Comparison of ENCODE assay signal across 18 mouse cellular contexts in genomic region chr9:71628921-71629320, GRCm38 (mm10). TPM values are rescaled to one million over a fixed set of nuclear protein-coding genes. Genes with fewer than 3 reads are reported as not detected.
"Had no signal": no experiment of that assay in that cellular context is flagged by ENCODE, and none has a peak within 500 bp of the region (broad histone marks: within the 10 kb centered on the region; RNA-seq: fewer than 3 reads in every experiment).

No protein-coding gene starts in this region.

- H3K4me2 ChIP-seq: lung, embryonic 14.5 days; midbrain, embryonic 12.5 days; neural tube, embryonic 13.5 days; neural tube, embryonic 15.5 days had no signal

- ATAC-seq: midbrain, embryonic 16.5 days had no signal

- H3K27ac ChIP-seq: midbrain, embryonic 10.5 days; midbrain, embryonic 12.5 days; neural tube, embryonic 13.5 days; neural tube, embryonic 15.5 days had no signal

- H3K27me3 ChIP-seq: midbrain, embryonic 12.5 days; neural tube, embryonic 13.5 days; neural tube, embryonic 15.5 days had no signal

- H3K36me3 ChIP-seq: midbrain, embryonic 10.5 days; midbrain, embryonic 12.5 days; neural tube, embryonic 13.5 days; neural tube, embryonic 15.5 days had no signal

- H3K9ac ChIP-seq: lung, embryonic 14.5 days; midbrain, embryonic 12.5 days; neural tube, embryonic 13.5 days; neural tube, embryonic 15.5 days had no signal

- DNase-seq: lung, adult 18-20 months; lung, embryonic 14.5 days; lung, postnatal 10 days; lung, postnatal 4 days; midbrain, embryonic 14.5 days; right cerebral cortex, adult 18-20 months; right cerebral cortex, postnatal 25 days; spleen, adult 18-20 months; thymus, adult 18-20 months; thymus, postnatal 14 days; thymus, postnatal 36 days had no signal

- H3K4me1 ChIP-seq: midbrain, embryonic 12.5 days; neural tube, embryonic 13.5 days; neural tube, embryonic 15.5 days had no signal

- H3K4me3 ChIP-seq: midbrain, embryonic 10.5 days; midbrain, embryonic 12.5 days; myocyte; neural tube, embryonic 13.5 days; neural tube, embryonic 15.5 days had no signal

- H3K9me3 ChIP-seq: midbrain, embryonic 12.5 days; neural tube, embryonic 13.5 days; neural tube, embryonic 15.5 days had no signal

RNA-seq across cellular contexts. Expression of gene Myzap, which starts 36.8 kb away (rescaled TPM):
- total RNA-seq: megakaryocyte-erythroid progenitor cell, adult 5-6 weeks had no signal
